Mouse (Mus musculus): ENCODE measurements at regions not wholly inside any gene's neighbourhood (a gene's known extent, or its start where the extent isn't known, plus 50 kb on each side); places are given as distances from the start of the nearest gene placed in this dataset.
A peak's percentile ranks its signal among the peaks of the same experiment; 100 is the strongest.

- Histone ChIP-seq H3K4me3 (no peak overlapping the region), H3K4me1 (peaks cover 7% of the 10 kb centered on the region), H3K4me2 (no peak overlapping the region), H3K9me3 (no peaks in the 10 kb centered on the region), H3K9ac (no peak overlapping the region), H3K36me3 (replicated peaks) (no peaks in the 10 kb centered on the region), H3K27ac (no peak overlapping the region), H3K27me3 (replicated peaks) (no peaks in the 10 kb centered on the region)
- peak; percentile 63 for ATAC-seq (replicated peaks)
- 71% methylated on average over 5 of the region's 5 CpGs for whole genome bisulfite sequencing
Measured at GRCm38 (mm10) chr4:62755237-62755900, 195.7 kb downstream of the Rgs3 start.

GRCm38 (mm10) chr4:62756721-62757206, 197.1 kb downstream of the Rgs3 start:
- ATAC-seq (replicated peaks): no peak
- Histone ChIP-seq H3K4me2 (no peak overlapping the region), H3K4me3 (no peak overlapping the region), H3K9ac (no peak overlapping the region), H3K27ac (no peak overlapping the region), H3K9me3 (no peaks in the 10 kb centered on the region), H3K27me3 (replicated peaks) (no peaks in the 10 kb centered on the region), H3K4me1 (peaks cover 18% of the 10 kb centered on the region), H3K36me3 (replicated peaks) (no peaks in the 10 kb centered on the region)
- WGBS: 77% methylated on average over 10 of the region's 10 CpGs

GRCm38 (mm10) chr4:62760748-62761604, 201.3 kb downstream of the Rgs3 start:
- no peaks in the 10 kb centered on the region for H3K9me3 ChIP-seq
- no peak overlapping the region for H3K4me3 ChIP-seq
- no peaks in the 10 kb centered on the region for H3K36me3 ChIP-seq (replicated peaks)
- H3K27ac ChIP-seq: no peak overlapping the region
- no peak for ATAC-seq (replicated peaks)
- WGBS: 65% methylated on average over 11 of the region's 11 CpGs
- H3K27me3 ChIP-seq (replicated peaks): no peaks in the 10 kb centered on the region
- H3K4me1 ChIP-seq: peaks cover 10% of the 10 kb centered on the region
- no peak overlapping the region for H3K4me2 ChIP-seq
- no peak overlapping the region for H3K9ac ChIP-seq

GRCm38 (mm10) chr4:62761672-62762071, 202.0 kb downstream of the Rgs3 start:
- Histone ChIP-seq H3K9me3 (no peaks in the 10 kb centered on the region), H3K4me2 (no peak overlapping the region), H3K27me3 (replicated peaks) (no peaks in the 10 kb centered on the region), H3K9ac (no peak overlapping the region), H3K4me3 (no peak overlapping the region), H3K36me3 (replicated peaks) (no peaks in the 10 kb centered on the region), H3K4me1 (peaks cover 10% of the 10 kb centered on the region), H3K27ac (no peak overlapping the region)
- 2% methylated on average over 1 of the region's 1 CpGs for WGBS
- peak; percentile 51; the same call in 1 of the 2 replicates for ATAC-seq (replicated peaks)

GRCm38 (mm10) chr4:62763990-62764389, 201.4 kb upstream of the Zfp618 start:
- no peak overlapping the region for H3K4me2 ChIP-seq
- peaks cover 15% of the 10 kb centered on the region for H3K4me1 ChIP-seq
- WGBS: 15% methylated on average over 5 of the region's 5 CpGs
- no peaks in the 10 kb centered on the region for H3K9me3 ChIP-seq
- no peak overlapping the region for H3K9ac ChIP-seq
- no peaks in the 10 kb centered on the region for H3K27me3 ChIP-seq (replicated peaks)
- peak; percentile 92 for ATAC-seq (replicated peaks)
- H3K36me3 ChIP-seq (replicated peaks): no peaks in the 10 kb centered on the region
- no peak overlapping the region for H3K4me3 ChIP-seq
- H3K27ac ChIP-seq: no peak overlapping the region

- ATAC-seq (replicated peaks): peak; percentile 76
- Histone ChIP-seq H3K4me1 (peaks cover 10% of the 10 kb centered on the region; the same call in 1 of the 2 replicates), H3K36me3 (replicated peaks) (no peaks in the 10 kb centered on the region), H3K9me3 (no peaks in the 10 kb centered on the region), H3K9ac (no peak overlapping the region), H3K27ac (0 out of 2 replicates have a peak overlapping the region, but pooled peaks have one; percentile 13), H3K4me3 (no peak overlapping the region), H3K4me2 (no peak overlapping the region), H3K27me3 (replicated peaks) (no peaks in the 10 kb centered on the region)
- 45% methylated on average over 10 of the region's 10 CpGs for WGBS
Measured at GRCm38 (mm10) chr4:62769469-62770234, 195.7 kb upstream of the Zfp618 start.

GRCm38 (mm10) chr4:62775005-62775609, 190.3 kb upstream of the Zfp618 start:
- no peak overlapping the region for H3K4me3 ChIP-seq
- no peak for ATAC-seq (replicated peaks)
- H3K9me3 ChIP-seq: no peaks in the 10 kb centered on the region
- no peak overlapping the region for H3K4me2 ChIP-seq
- H3K9ac ChIP-seq: no peak overlapping the region
- no peaks in the 10 kb centered on the region for H3K36me3 ChIP-seq (replicated peaks)
- H3K27me3 ChIP-seq (replicated peaks): no peaks in the 10 kb centered on the region
- WGBS: 84% methylated on average over 10 of the region's 10 CpGs
- H3K27ac ChIP-seq: no peak overlapping the region
- H3K4me1 ChIP-seq: no peaks in the 10 kb centered on the region

- Histone ChIP-seq H3K4me3 (no peak overlapping the region), H3K4me1 (peaks cover 9% of the 10 kb centered on the region), H3K27me3 (replicated peaks) (no peaks in the 10 kb centered on the region), H3K36me3 (replicated peaks) (no peaks in the 10 kb centered on the region), H3K9me3 (no peaks in the 10 kb centered on the region), H3K4me2 (no peak overlapping the region), H3K27ac (no peak overlapping the region), H3K9ac (no peak overlapping the region)
- WGBS: 90% methylated on average over 9 of the region's 9 CpGs
- no peak for ATAC-seq (replicated peaks)
Measured at GRCm38 (mm10) chr4:62776881-62777280, 188.5 kb upstream of the Zfp618 start.

- Histone ChIP-seq H3K4me2 (no peak overlapping the region), H3K4me3 (no peak overlapping the region), H3K27me3 (replicated peaks) (no peaks in the 10 kb centered on the region), H3K36me3 (replicated peaks) (no peaks in the 10 kb centered on the region), H3K27ac (no peak overlapping the region), H3K9ac (no peak overlapping the region), H3K9me3 (no peaks in the 10 kb centered on the region), H3K4me1 (peaks cover 9% of the 10 kb centered on the region)
- 86% methylated on average over 7 of the region's 7 CpGs for WGBS
- no peak for ATAC-seq (replicated peaks)
Measured at GRCm38 (mm10) chr4:62777436-62777835, 187.9 kb upstream of the Zfp618 start.

GRCm38 (mm10) chr4:62778621-62779020, 186.8 kb upstream of the Zfp618 start:
- 89% methylated on average over 5 of the region's 5 CpGs for WGBS
- Histone ChIP-seq H3K27ac (no peak overlapping the region), H3K27me3 (replicated peaks) (no peaks in the 10 kb centered on the region), H3K36me3 (replicated peaks) (no peaks in the 10 kb centered on the region), H3K4me3 (no peak overlapping the region), H3K9me3 (no peaks in the 10 kb centered on the region), H3K4me1 (peaks cover 9% of the 10 kb centered on the region), H3K4me2 (no peak overlapping the region), H3K9ac (no peak overlapping the region)
- ATAC-seq (replicated peaks): no peak

- peak; percentile 95 for ATAC-seq (replicated peaks)
- H3K9me3 ChIP-seq: no peaks in the 10 kb centered on the region
- peak overlapping the region; percentile 41 for H3K4me3 ChIP-seq
- H3K4me1 ChIP-seq: peaks cover 9% of the 10 kb centered on the region
- H3K27me3 ChIP-seq (replicated peaks): no peaks in the 10 kb centered on the region
- H3K36me3 ChIP-seq (replicated peaks): no peaks in the 10 kb centered on the region
- H3K9ac ChIP-seq: peak overlapping the region; percentile 39
- peak overlapping the region; percentile 66 for H3K4me2 ChIP-seq
- WGBS: 2% methylated on average over 15 of the region's 15 CpGs
- H3K27ac ChIP-seq: peak overlapping the region; percentile 62
Measured at GRCm38 (mm10) chr4:62780409-62780808, 185.0 kb upstream of the Zfp618 start.

- H3K9ac ChIP-seq: peak overlapping the region; percentile 39
- ATAC-seq (replicated peaks): peak; percentile 60
- H3K4me2 ChIP-seq: peak overlapping the region; percentile 66
- no peaks in the 10 kb centered on the region for H3K27me3 ChIP-seq (replicated peaks)
- peak overlapping the region; percentile 62 for H3K27ac ChIP-seq
- no peaks in the 10 kb centered on the region for H3K9me3 ChIP-seq
- peak overlapping the region; percentile 41 for H3K4me3 ChIP-seq
- no peaks in the 10 kb centered on the region for H3K36me3 ChIP-seq (replicated peaks)
- peaks cover 9% of the 10 kb centered on the region for H3K4me1 ChIP-seq
- 47% methylated on average over 10 of the region's 11 CpGs for WGBS
Measured at GRCm38 (mm10) chr4:62780837-62781236, 184.5 kb upstream of the Zfp618 start.
